ENCODE assay signal across 14 mouse cellular contexts in the genomic region with DNA sequence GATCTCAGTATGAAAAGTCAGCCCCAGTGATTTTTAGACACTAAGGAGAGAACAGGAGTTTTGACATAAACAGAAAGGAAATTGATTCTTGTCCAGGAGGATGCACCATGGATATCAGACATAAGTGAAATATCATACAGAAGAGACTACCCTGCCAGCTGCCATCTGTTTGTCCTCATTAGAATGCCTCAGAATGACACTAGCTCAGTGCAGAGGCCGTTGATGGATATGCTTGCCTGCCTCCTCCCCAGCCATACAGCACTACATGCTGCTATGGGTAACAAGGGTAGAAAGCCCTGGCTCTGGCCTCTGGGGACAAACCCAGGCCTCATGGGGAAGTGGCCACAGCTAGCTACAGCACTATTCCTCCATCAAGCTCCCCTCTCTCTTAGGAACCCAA.
A peak's percentile ranks its signal among the peaks of the same experiment; 100 is the strongest.
DNase-seq lines count a peak whose midpoint lies in the region; ATAC-seq lines count a peak whose summit lies in the region.
"Had no signal": no experiment of that assay in that cellular context is flagged by ENCODE, and none has a peak within 500 bp of the region (broad histone marks: within the 10 kb centered on the region; RNA-seq: fewer than 3 reads in every experiment).

No protein-coding gene starts in this region.

- DNase-seq in forebrain, embryonic 10.5 days (ENCODE audit: extremely low spot score, low spot score), result no peak
- DNase-seq in midbrain, embryonic 11.5 days (ENCODE audit: low spot score, missing footprints), result no peak
- DNase-seq in left cerebral cortex, adult 8-10 months (ENCODE audit: low spot score in 2 of 2), result peak; percentile 6 to 20
- peak; percentile 22 to 42 for DNase-seq in right cerebral cortex, postnatal 10 days (ENCODE audit: low spot score in 2 of 2)
- no peak for DNase-seq in thymus, postnatal 10 days (ENCODE audit: low spot score in 2 of 2)
- DNase-seq in heart, postnatal 4 days, result no peak
- DNase-seq: embryo, embryonic 11 days; heart, adult 18-20 months; thymus, adult 2 months had no signal

- H3K9me3 ChIP-seq in forebrain, embryonic 13.5 days (replicated peaks), result no peaks in the 10 kb centered on the region
- no peaks in the 10 kb centered on the region for H3K9me3 ChIP-seq in forebrain, embryonic 10.5 days
- no peaks in the 10 kb centered on the region for H3K9me3 ChIP-seq in midbrain, embryonic 13.5 days
- no peaks in the 10 kb centered on the region for H3K9me3 ChIP-seq in midbrain, embryonic 11.5 days (ENCODE audit: control insufficient read depth, low read length)
- H3K9me3 ChIP-seq: G1E; limb, embryonic 15.5 days had no signal

- no peak overlapping the region for H3K27ac ChIP-seq in forebrain, embryonic 13.5 days
- H3K27ac ChIP-seq in forebrain, embryonic 10.5 days, result no peak overlapping the region
- no peak overlapping the region for H3K27ac ChIP-seq in midbrain, embryonic 13.5 days
- no peak overlapping the region for H3K27ac ChIP-seq in midbrain, embryonic 11.5 days (ENCODE audit: low read depth, low read length)
- H3K27ac ChIP-seq: limb, embryonic 15.5 days had no signal

- WGBS in forebrain, embryonic 13.5 days, result 55% methylated on average over 1 of the region's 1 CpGs
- WGBS in forebrain, embryonic 10.5 days, result 65% methylated on average over 1 of the region's 1 CpGs
- WGBS in midbrain, embryonic 13.5 days, result 42% methylated on average over 1 of the region's 1 CpGs
- 72% methylated on average over 1 of the region's 1 CpGs for WGBS in midbrain, embryonic 11.5 days

- no peaks in the 10 kb centered on the region for H3K4me1 ChIP-seq in forebrain, embryonic 13.5 days
- no peaks in the 10 kb centered on the region for H3K4me1 ChIP-seq in forebrain, embryonic 10.5 days
- H3K4me1 ChIP-seq in midbrain, embryonic 13.5 days (replicated peaks), result no peaks in the 10 kb centered on the region
- no peaks in the 10 kb centered on the region for H3K4me1 ChIP-seq in midbrain, embryonic 11.5 days (ENCODE audit: control insufficient read depth, insufficient read depth, low read length)
- H3K4me1 ChIP-seq: limb, embryonic 15.5 days had no signal

- H3K4me3 ChIP-seq in forebrain, embryonic 13.5 days, result no peak overlapping the region
- H3K4me3 ChIP-seq in forebrain, embryonic 10.5 days, result no peak overlapping the region
- H3K4me3 ChIP-seq in midbrain, embryonic 13.5 days (replicated peaks), result no peak overlapping the region
- H3K4me3 ChIP-seq in midbrain, embryonic 11.5 days (ENCODE audit: low read depth, low read length), result no peak overlapping the region
- H3K4me3 ChIP-seq: limb, embryonic 15.5 days had no signal

- H3K36me3 ChIP-seq in forebrain, embryonic 13.5 days (ENCODE audit: poor library complexity, severe bottlenecking), result no peaks in the 10 kb centered on the region
- no peaks in the 10 kb centered on the region for H3K36me3 ChIP-seq in forebrain, embryonic 10.5 days (replicated peaks)
- no peaks in the 10 kb centered on the region for H3K36me3 ChIP-seq in midbrain, embryonic 13.5 days
- no peaks in the 10 kb centered on the region for H3K36me3 ChIP-seq in midbrain, embryonic 11.5 days (ENCODE audit: control insufficient read depth, insufficient read depth, low read length)
- H3K36me3 ChIP-seq: G1E; limb, embryonic 15.5 days had no signal

- peak; percentile 19; the same call in 1 of the 2 replicates for ATAC-seq in forebrain, embryonic 13.5 days
- 0 out of 2 replicates have a peak, but pooled peaks have one; percentile 58 for ATAC-seq in midbrain, embryonic 13.5 days
- ATAC-seq in midbrain, embryonic 11.5 days (ENCODE audit: low FRiP score), result no peak
- ATAC-seq: lung, postnatal 0 days had no signal

- H3K4me2 ChIP-seq in forebrain, embryonic 13.5 days, result no peak overlapping the region
- no peak overlapping the region for H3K4me2 ChIP-seq in midbrain, embryonic 13.5 days (replicated peaks)
- no peak overlapping the region for H3K4me2 ChIP-seq in midbrain, embryonic 11.5 days
- H3K4me2 ChIP-seq: limb, embryonic 15.5 days had no signal

- no peak overlapping the region for H3K9ac ChIP-seq in forebrain, embryonic 13.5 days
- H3K9ac ChIP-seq in midbrain, embryonic 13.5 days (replicated peaks), result no peak overlapping the region
- H3K9ac ChIP-seq in midbrain, embryonic 11.5 days (ENCODE audit: low read length), result no peak overlapping the region
- H3K9ac ChIP-seq: limb, embryonic 15.5 days had no signal

- H3K27me3 ChIP-seq in forebrain, embryonic 13.5 days, result no peaks in the 10 kb centered on the region
- H3K27me3 ChIP-seq in forebrain, embryonic 10.5 days (ENCODE audit: poor library complexity, severe bottlenecking), result no peaks in the 10 kb centered on the region
- H3K27me3 ChIP-seq in midbrain, embryonic 13.5 days, result no peaks in the 10 kb centered on the region
- H3K27me3 ChIP-seq in midbrain, embryonic 11.5 days (ENCODE audit: control insufficient read depth, insufficient read depth, low read length), result no peaks in the 10 kb centered on the region
- H3K27me3 ChIP-seq: limb, embryonic 15.5 days had no signal

Comparison
In these comparisons a context has a peak if more than half of its experiments do, and no peak if none do; other contexts are left out.
1. DNase-seq: peak in left cerebral cortex, adult 8-10 months (2 of 2) and right cerebral cortex, postnatal 10 days (2 of 2); none in forebrain, embryonic 10.5 days (single experiment), midbrain, embryonic 11.5 days (single experiment), thymus, postnatal 10 days (0 of 2) and heart, postnatal 4 days (single experiment).